Mouse (Mus musculus): ENCODE results near the gene Sfxn2.

Sfxn2 gene

GRCm38 (mm10) chr19:46600371-46600770, 27.2 kb downstream of the Sfxn2 start:
- DNase-seq, result peak; percentile 22

GRCm38 (mm10) chr19:46601491-46601890, 28.3 kb downstream of the Sfxn2 start:
- no peak for DNase-seq

- DNase-seq, result no peak
Observed at GRCm38 (mm10) chr19:46602406-46602805, 29.2 kb downstream of the Sfxn2 start.

GRCm38 (mm10) chr19:46606718-46607117, 33.6 kb downstream of the Sfxn2 start:
- DNase-seq, result no peak

GRCm38 (mm10) chr19:46607424-46607823, 34.3 kb downstream of the Sfxn2 start:
- peak; percentile 52 for DNase-seq

- DNase-seq, result no peak
Observed at GRCm38 (mm10) chr19:46608158-46608557, 35.0 kb downstream of the Sfxn2 start.

- no peak for DNase-seq
Observed at GRCm38 (mm10) chr19:46616378-46616777, 43.2 kb downstream of the Sfxn2 start.

GRCm38 (mm10) chr19:46617361-46617760, 44.2 kb downstream of the Sfxn2 start:
- DNase-seq, result no peak

- peak; percentile 70 for DNase-seq
Observed at GRCm38 (mm10) chr19:46618322-46618721, 45.2 kb downstream of the Sfxn2 start.

GRCm38 (mm10) chr19:46619001-46619400, 45.8 kb downstream of the Sfxn2 start:
- no peak for DNase-seq

- DNase-seq, result no peak
Observed at GRCm38 (mm10) chr19:46619518-46619917, 46.4 kb downstream of the Sfxn2 start.

- DNase-seq, result no peak
Observed at GRCm38 (mm10) chr19:46620016-46620808, 47.0 kb downstream of the Sfxn2 start.

GRCm38 (mm10) chr19:46621236-46622183, 48.3 kb downstream of the Sfxn2 start:
- no peak for DNase-seq

- no peak for DNase-seq
Observed at GRCm38 (mm10) chr19:46622659-46623193, 49.6 kb downstream of the Sfxn2 start.

GRCm38 (mm10) chr19:46623194-46623667, 50.1 kb downstream of the Sfxn2 start:
- peak; percentile 76 for DNase-seq

- DNase-seq, result peak; percentile 88
Observed at GRCm38 (mm10) chr19:46623790-46624772, 50.9 kb downstream of the Sfxn2 start.

- DNase-seq, result no peak
Observed at GRCm38 (mm10) chr19:46625015-46625414, 51.9 kb downstream of the Sfxn2 start.

- DNase-seq, result no peak
Observed at GRCm38 (mm10) chr19:46625519-46625918, 52.4 kb downstream of the Sfxn2 start.

- peak; percentile 78 for DNase-seq
Observed at GRCm38 (mm10) chr19:46628403-46628802, 55.2 kb downstream of the Sfxn2 start.

- DNase-seq, result no peak
Observed at GRCm38 (mm10) chr19:46629807-46630206, 56.6 kb downstream of the Sfxn2 start.

- DNase-seq, result no peak
Observed at GRCm38 (mm10) chr19:46631637-46632036, 58.5 kb downstream of the Sfxn2 start.

GRCm38 (mm10) chr19:46635766-46636165, 62.6 kb downstream of the Sfxn2 start:
- DNase-seq, result no peak
